28 mouse cellular contexts compared by ENCODE assay signal in genomic region chr5:29112531-29112930, GRCm38 (mm10).
"Had no signal": no experiment of that assay in that cellular context is flagged by ENCODE, and none has a peak within 500 bp of the region (broad histone marks: within the 10 kb centered on the region; RNA-seq: fewer than 3 reads in every experiment).

No protein-coding gene starts in this region.

- H3K4me1 ChIP-seq: embryonic facial prominence, embryonic 10.5 days; embryonic facial prominence, embryonic 12.5 days; embryonic facial prominence, embryonic 13.5 days; embryonic facial prominence, embryonic 15.5 days; forebrain, embryonic 10.5 days; forebrain, embryonic 12.5 days; forebrain, embryonic 13.5 days; forebrain, embryonic 15.5 days had no signal

- H3K9ac ChIP-seq: embryonic facial prominence, embryonic 12.5 days; embryonic facial prominence, embryonic 13.5 days; embryonic facial prominence, embryonic 15.5 days; forebrain, embryonic 12.5 days; forebrain, embryonic 13.5 days; forebrain, embryonic 15.5 days; forebrain, postnatal 0 days had no signal

- H3K27me3 ChIP-seq: embryonic facial prominence, embryonic 12.5 days; embryonic facial prominence, embryonic 13.5 days; embryonic facial prominence, embryonic 15.5 days; forebrain, embryonic 12.5 days; forebrain, embryonic 13.5 days; forebrain, embryonic 15.5 days had no signal

- ATAC-seq: forebrain, embryonic 13.5 days; forebrain, embryonic 14.5 days; forebrain, embryonic 15.5 days; forebrain, embryonic 16.5 days; forebrain, postnatal 0 days had no signal

- H3K36me3 ChIP-seq: embryonic facial prominence, embryonic 10.5 days; embryonic facial prominence, embryonic 12.5 days; embryonic facial prominence, embryonic 13.5 days; embryonic facial prominence, embryonic 15.5 days; forebrain, embryonic 10.5 days; forebrain, embryonic 12.5 days; forebrain, embryonic 15.5 days had no signal

- H3K27ac ChIP-seq: embryonic facial prominence, embryonic 10.5 days; embryonic facial prominence, embryonic 12.5 days; embryonic facial prominence, embryonic 13.5 days; embryonic facial prominence, embryonic 15.5 days; forebrain, embryonic 10.5 days; forebrain, embryonic 12.5 days; forebrain, embryonic 13.5 days; forebrain, embryonic 15.5 days; gastrocnemius, adult 2 months; heart, adult 2 months had no signal

- H3K9me3 ChIP-seq: embryonic facial prominence, embryonic 10.5 days; embryonic facial prominence, embryonic 12.5 days; embryonic facial prominence, embryonic 13.5 days; embryonic facial prominence, embryonic 15.5 days; forebrain, embryonic 10.5 days; forebrain, embryonic 12.5 days; forebrain, embryonic 13.5 days; forebrain, embryonic 15.5 days had no signal

- H3K4me3 ChIP-seq: embryonic facial prominence, embryonic 10.5 days; embryonic facial prominence, embryonic 12.5 days; embryonic facial prominence, embryonic 13.5 days; embryonic facial prominence, embryonic 15.5 days; erythroblast, embryonic 14.5 days; forebrain, embryonic 10.5 days; forebrain, embryonic 12.5 days; forebrain, embryonic 13.5 days; forebrain, embryonic 15.5 days; gastrocnemius, adult 2 months; heart, adult 2 months had no signal

- H3K4me2 ChIP-seq: embryonic facial prominence, embryonic 12.5 days; embryonic facial prominence, embryonic 13.5 days; embryonic facial prominence, embryonic 15.5 days; forebrain, embryonic 12.5 days; forebrain, embryonic 13.5 days; forebrain, embryonic 15.5 days had no signal

- DNase-seq: cerebellum, adult 2 months; cerebellum, adult 8-10 months; cerebellum, adult 9-10 months; cerebellum, adult 9-11 months; cerebellum, postnatal 14 days; cerebellum, postnatal 25 days; cerebellum, postnatal 36 days; embryo, embryonic 11 days; forebrain, postnatal 0 days; gastrocnemius, adult 2 months; gastrocnemius, postnatal 10 days; gastrocnemius, postnatal 14 days; gastrocnemius, postnatal 25 days; gastrocnemius, postnatal 36 days; heart, adult 11 months; heart, adult 18-20 months; heart, adult 2 months had no signal
